Mouse (Mus musculus) layer of hippocampus, postnatal 10 days (tissue): ENCODE measurements around the gene Sh3kbp1. TPM values are rescaled to one million over a fixed set of nuclear protein-coding genes. Genes with fewer than 3 reads are reported as not detected.
"Not testable (repeated sequence)": the region's sequence is repeated elsewhere in the genome, so short reads cannot be mapped to it uniquely, and the experiment has no call there.

ENCODE experiments used
- DNase-seq, 2 experiments: peaks; one replicate each; pipeline ENCODE4 v3.0.0; 2021; ENCODE audit warnings: low spot score in 2 of 2
- long read RNA-seq: library from polyadenylated mRNA; stranded (forward); transcript quantifications from one replicate; pipeline ENCODE4 v2.0.0, GENCODE M21; 2023
- total RNA-seq, 2 experiments: library from RNA; stranded (reverse); gene quantifications; 2 replicates each; pipeline ENCODE4 v1.2.3; 2021

Gene Sh3kbp1
- 10 to 100 TPM; 57.8 to 67.0 TPM for total RNA-seq
- long read RNA-seq, full-length matches to known transcripts: 8 of 26 reads
- long read RNA-seq, partial matches to known transcripts: 6 of 26 reads
- long read RNA-seq, other reads (novel, unspliced or antisense): 12 of 26 reads

DNA sequence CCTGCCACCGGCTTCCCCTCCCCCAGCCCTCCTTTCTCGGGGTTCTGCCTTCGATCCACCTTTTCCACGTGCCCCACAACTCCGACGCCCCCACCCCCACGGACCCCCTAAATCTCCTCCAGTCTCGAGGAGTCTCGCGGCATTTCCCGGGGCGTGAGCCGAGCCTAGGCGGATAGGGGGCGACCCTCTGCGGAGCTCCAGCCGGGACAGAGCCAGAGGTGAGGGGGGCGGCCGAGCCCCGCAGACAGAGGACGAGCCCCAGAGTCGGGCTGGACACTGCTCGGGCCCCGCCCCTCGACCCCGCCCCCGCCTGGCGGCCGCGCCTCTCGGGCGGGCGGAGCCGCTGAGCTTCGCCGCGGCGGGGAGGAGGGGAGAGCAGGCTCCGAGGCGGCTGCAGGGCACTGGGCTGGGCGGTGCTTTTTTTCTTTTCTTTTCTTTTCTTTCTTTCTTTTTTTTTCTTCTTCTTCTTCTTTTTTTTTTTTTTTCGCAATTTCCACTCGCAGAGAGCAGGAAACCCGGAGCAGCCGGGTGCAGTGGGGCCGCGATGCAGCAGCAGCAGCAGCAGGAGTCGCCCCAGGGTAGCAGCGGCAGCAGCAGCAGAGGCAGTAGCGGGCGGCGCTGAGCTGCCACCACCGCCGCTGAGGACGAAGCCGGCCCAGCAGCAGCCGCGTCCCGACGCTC lies at the start of gene Sh3kbp1:
Gene Sh3kbp1 (plus strand): TSS at position 366 of the 681 bp plus-strand sequence.
- peak; percentile 50 to 69 for DNase-seq

DNA sequence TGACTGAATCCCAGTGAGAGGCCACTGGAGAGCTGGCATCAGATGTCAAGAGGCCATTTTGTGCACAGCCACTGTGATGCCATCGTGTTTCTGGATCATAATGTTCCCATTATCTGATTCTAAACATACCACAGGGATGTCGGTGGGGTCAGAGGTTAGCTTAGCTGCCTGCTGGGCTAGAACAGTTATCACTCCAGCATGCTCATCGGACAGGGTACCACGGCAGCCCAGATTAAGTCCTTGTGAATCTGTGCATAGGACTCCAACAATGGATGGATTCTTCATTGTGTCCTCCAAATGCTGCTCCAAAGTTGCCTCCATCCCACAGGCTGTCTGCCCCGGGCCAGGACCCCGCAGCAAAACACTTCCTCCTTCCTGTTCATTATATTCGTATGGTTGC lies 42.3 kb upstream of the Sh3kbp1 start:
- not testable (repeated sequence) for DNase-seq

DNA sequence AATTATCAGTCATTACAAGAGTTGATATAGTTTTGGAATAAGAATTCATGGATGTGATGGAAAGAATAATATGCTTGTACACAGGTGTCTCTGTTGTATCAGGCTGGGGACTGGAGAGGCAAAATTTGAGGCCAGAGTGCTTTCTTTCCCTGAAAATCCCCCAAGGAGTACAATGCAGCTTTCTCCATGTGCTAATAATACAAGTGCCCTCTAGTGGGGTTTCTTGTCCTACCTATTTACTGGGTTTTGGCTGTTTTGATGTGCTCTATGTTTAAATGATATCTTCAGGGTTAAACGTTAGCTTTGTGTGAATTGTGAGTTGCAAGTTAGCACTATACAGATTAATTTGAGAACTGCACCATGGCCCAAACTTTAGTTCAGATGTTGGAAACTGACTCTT lies 35.4 kb upstream of the Sh3kbp1 start:
- no peak for DNase-seq

DNA sequence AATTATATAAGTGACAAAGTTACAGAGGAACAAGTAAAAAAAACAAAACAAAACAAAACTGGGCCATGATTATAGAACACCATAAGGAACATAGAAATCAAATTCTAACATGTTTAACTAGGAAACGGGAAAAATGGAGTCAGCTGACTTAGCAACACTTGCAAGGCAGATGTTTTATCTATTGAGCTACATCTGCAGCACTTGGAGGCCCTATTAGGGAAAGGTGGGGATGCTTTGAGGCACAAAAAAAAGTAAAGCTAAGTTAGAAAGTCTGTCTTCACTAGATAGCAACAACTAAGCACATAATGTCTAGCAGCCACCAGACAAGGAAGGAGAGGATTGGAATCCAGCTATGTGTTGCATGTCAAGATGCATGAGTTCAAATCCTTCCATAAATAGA lies 29.6 kb upstream of the Sh3kbp1 start:
- DNase-seq: no peak

DNA sequence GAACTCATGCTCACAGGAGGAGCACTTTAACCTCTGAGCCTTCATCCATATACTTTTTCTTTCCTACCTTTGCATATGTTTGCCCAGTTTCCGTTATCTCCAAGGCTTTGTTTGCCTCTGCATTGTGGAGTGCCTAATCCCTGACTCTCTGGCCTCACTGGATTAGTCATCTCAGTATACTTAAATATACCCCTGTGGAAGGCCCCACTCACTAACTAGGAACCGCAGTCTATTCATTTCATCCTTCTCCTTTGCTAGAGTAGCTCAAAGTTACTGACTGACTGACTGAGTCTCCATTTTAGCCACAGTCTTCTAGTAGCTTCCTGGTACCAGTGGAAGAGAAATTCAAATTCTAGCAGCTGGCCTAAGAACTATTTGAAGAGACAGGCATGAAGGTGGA lies 22.2 kb upstream of the Sh3kbp1 start:
- DNase-seq: no peak

DNA sequence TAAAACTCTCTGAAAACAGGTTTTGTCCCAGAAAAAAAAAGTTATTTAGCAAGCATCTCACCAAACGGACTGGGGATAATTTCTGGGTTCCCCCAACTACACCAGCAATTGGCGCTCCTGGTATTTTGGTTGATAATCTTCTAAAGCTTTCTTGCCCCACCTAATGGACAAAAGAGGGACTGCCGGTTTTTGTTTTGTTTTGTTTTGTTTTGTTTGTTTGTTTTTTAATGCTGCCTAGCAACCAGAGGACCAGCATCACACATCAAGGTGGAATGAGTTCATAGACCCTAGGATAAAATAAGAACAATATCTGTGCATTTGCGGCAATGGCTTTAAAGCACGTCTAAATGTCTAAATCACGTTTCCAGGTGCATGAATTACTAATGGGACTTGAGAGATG lies 20.1 kb upstream of the Sh3kbp1 start:
- peak; percentile 11 to 24 for DNase-seq

DNA sequence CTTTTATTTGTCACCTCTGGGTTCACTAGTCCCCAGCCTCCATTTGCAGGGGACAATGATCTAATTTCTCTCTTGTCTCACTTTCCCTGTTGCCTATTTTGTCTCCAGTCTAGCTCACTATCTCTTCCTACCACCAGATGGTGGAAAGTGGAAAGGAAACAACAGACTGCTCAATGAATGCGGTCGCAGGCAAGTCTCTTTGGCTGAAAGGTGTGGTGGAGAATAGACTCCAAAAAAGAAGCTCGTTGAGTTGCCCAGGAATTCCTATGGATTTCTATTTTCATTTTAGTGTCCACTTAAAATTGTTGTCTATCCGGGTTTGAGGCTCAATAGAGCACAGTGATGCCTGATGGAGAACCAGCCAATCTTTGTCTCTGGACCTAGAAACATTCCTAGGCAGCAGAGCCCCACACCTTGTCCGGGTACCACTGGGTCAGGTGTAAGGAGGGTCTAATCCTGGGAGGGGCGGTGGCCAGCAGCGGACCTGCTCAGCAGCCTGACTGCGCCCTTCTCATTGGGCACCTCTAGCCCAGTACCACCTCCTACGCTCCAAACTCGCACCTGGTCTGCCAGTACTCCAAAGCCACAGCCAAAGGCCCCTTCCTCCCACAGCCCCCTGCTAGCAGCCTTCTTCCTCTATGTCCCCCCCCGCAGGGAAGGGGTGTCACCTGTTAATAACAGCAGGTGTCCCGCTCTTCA lies 715 bp upstream of the Sh3kbp1 start:
- DNase-seq: peak in 1 of 2 experiments; percentile 15

DNA sequence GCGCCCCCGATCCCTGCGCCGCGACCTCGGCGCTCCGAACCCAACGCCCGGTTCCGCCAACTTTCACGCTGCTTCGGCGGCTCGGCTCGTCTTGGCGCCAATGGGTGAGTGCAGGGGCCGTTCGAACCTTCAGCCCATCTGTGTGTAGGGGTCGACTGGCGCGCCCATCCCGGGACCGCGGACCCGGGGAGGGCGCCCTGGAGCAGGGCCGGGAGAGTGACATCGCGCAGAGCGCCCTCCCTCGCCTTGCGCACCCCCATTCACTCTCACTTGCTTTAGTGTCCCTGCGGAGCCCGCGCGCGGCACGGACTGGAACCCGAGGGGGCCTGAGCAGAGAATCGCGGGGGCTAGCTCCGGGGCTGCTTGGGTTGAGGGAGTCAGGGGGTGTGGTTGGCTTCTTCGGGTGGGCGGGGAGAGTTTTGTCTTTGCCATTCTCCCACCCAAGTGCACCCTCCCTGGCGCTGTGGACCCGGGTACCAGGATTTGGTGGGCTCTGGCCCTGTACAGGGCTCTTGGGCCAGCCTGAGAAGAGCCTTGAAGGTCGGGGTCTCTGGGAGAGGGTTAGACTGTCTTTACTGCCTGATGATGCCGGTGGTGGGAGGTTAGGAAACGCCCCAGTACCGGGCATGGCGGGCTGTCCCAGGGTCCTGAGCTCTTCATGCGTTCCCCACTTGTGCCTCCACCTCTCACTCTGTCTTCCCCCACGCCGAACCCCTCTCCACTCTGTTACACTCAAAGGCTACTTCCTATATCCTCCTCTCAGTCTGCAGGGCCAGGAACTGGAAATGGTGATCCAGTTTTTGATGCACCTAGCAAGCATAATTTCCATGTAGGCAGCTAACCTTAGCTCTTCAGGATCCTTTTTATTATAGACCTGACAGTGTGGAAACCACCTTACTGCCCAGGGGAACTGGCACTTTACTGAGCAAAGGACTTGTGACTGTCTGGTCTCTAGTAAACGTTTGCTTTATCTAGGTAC lies 805 bp downstream of the Sh3kbp1 start:
- peak; percentile 22 to 52 for DNase-seq

DNA sequence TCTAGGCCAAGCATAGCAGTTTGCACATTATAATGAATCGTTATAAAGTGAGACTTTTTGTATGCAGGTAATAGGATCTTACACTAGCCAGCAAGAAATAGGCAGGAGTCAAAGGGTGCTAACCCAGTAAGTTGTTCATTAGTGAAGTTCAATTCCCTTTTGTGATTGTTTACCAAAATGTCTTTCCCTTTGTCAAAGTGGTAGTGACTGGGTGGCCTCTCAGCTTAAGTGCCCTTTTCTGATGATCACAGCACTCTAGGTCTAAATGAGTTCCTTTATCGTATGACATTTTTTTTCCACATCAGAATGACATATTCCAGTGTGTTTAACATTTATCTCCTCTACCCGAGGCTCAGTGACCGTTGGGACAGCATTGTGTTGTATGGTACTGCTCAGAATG lies 1.6 kb downstream of the Sh3kbp1 start:
- no peak for DNase-seq

DNA sequence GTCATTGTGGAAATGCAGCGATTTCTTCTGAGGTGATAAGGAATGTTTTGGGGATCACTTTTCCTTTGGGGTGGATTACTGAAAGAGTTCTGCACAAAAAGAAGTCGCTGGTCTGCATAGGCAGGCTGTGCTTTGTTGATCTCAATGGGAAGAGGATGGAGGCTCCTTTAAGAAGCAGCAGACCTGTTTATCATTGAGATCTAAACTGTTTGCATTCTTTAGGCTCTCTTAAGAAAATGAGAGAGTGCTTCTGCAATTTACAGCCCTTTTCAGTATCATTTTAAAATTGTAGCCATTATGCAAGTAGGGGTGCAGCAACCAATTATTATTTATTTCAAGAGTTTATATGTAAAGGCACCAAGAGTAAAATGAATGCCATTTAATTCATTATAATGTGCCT lies 2.1 kb downstream of the Sh3kbp1 start:
- no peak for DNase-seq

DNA sequence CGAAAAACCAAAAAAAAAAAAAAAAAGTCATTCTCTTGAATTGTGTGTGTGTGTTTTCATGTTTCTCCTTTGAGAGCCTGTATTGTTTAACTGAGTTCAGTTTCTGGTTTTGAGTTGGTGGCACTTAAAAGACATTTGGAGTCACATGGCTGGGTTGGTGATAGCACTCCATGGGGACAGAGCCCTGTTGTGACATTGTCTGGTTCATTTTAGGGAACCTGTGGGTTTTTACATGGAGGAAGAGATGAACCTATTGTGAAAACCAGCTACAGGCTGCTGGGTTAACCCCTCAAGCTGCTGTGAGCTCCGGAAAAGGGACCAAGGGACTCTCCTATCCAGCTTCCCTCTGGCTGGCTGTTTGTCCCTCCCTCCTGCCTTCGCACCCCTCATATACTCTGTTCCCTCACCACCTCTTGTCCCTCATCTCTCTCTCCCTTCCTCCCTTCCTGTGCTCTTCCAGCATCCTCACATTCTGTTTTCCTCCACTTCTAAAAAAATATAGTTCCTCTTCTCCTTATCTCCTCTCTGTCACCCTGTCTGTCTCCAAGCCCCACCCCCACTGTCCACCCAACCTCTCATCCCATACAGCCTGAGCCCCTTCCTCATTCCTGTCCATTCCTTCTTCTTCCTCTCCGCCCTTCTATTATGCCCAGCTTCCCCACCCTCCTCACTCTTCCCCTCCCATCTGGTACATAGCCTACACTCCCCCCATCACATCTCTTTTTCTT lies 11.6 kb downstream of the Sh3kbp1 start:
- no peak for DNase-seq

DNA sequence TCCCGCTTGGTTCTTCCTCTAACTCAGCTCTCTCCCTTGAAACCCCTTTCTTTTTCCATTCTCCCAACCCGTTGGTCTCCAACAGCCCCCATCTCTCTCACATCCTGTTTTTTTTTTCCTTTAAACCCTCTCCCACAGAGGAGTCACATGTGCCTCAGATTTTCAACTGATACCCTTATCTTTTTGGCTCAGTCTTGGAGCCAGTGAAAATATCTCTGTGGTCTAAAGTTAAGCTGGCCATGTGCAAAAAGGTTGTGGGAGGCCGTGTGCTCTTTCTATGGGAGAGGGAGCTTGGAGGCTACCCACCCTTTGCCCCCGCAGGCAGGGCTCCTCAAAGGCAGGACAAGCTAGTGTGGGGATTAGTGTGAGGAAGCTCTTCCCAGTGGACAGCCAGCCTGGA lies 12.9 kb downstream of the Sh3kbp1 start:
- DNase-seq: no peak

DNA sequence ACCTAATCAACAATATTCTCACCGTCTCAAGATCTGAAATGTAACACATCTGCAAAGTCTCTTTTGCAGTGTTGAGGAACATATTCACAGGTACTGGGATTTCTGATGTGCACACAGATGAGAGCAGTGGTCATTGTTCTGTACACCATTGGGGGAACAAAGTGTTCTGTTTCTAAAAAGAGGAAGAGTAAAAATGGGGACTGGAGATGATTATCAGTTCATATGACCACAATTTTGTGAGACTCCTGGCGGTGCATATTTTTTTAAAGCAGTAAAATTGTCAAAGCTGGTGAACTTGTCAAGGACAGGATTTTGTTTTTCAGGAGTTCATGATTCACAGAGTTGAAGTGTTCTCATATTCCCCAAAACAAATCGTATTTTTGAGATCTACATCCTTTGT lies 18.2 kb downstream of the Sh3kbp1 start:
- DNase-seq: no peak

DNA sequence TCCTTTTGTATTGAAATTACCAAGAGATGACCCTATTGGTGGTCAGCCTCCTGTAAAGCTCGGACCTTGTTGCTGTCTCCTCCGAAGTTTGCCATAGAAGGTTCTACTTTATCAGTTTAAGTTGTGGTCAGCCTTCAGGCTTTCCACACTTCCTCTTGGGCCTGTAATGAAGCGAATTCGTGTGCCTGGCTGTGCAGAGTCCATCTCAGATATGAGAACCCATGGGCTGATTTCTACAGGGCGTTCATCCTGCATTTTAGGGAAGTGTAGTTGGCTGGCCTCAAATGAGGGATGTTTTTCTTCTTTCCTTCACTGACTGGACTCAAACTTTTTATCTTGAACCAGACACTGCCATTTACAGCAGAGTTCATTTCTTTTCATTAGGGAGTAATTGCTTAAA lies 20.5 kb downstream of the Sh3kbp1 start:
- no peak for DNase-seq

DNA sequence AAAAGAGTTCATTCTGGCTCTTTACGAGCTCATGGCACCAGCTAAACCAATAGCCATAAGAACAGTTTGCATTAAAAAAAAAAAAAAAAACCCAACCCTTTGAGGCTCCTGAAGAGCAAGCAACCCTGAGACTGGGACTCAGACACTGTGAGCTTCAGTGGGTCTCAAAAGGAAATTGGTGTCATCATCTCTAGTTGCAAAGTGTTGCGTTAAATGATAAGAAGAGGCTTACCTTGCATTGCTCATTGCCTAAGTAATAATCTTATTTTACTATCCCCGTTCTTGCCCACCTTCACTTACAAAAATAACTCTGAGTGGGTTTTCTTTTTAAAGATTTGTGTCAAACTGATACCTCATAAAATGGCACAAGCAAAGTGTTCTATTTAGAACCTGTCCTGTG lies 21.5 kb downstream of the Sh3kbp1 start:
- DNase-seq: no peak

DNA sequence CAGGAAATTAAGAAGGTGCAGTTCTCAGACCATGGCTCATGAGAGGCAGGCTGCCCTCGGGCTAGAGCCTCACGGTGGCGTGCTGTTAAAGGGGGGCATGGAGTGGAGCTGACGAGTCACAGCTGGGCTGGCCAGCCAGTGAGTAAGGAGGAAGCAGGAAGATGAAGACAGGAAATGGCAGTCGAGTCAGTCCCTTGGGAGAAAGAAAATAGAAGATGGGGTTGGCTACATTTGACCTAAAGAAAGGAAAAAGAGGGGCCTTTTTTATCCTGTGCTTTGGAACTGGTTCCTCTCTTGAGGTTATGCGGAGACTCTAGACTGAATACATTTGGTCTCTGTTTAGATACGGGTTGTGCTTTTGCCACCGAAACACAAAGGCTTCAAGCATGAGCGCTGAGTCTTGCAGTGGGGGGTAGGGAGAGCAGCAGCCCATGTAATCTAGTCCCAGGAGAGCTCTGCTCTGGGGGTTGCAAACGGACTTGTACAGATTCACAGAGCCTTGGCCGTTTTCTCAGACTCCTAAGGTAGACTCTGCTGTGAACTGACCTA lies 23.1 kb downstream of the Sh3kbp1 start:
- DNase-seq: no peak

DNA sequence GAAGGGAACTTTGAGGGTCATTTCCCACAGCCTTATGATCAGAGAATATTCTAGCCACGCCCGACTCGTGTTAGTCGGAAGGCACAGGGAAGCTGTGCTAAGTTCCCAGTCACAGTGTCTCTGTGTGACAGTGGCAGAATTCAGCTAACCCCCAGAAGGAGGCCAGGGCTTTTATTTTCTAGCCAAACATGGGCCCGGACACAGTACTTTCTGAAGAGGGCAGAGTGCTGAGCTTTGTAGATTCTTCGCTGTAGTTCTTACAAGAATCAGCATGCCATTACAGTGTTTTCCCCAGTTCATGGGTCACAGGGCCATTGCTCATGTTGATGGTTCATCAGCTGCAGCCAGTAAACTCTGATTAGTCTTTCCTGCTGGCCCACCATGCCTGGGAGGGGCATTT lies 23.7 kb downstream of the Sh3kbp1 start:
- DNase-seq: no peak

DNA sequence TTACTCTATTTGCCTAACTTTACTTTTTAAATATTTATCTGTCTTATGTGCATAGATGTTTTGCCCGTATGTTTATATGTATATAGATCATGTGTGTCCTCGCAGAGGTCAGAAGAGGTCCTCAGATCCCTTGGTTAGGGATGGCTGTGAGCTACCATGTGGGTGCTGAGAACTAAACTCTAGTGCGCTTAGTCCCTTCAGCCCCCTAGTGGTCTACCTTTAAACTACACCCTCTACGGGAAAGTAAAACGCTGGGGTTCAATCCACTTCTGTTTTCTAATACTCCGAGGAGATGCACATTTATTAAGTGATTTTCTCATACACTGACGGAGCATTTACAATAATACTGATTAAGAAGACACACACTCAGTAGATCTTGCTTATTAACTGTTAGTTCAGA lies 44.3 kb downstream of the Sh3kbp1 start:
- DNase-seq: no peak

DNA sequence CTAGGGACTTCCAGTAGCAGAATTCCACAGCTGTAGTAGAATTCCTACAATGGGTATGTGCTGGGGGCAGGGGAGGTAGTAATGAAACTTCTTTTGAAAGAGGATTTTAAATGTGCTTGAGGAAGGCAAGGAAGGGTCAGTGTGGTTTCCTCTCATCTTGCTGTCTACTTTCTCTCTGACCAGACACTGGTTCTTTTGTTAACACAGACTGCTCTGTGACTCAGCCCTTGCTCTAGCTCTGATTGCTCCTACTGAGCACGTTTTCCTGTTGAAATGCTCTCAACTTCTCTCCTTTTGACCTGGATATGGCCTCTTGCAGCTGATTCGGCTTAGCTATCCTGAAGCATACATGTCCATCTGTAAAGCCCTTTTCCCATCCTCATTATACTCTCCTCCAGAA lies 45.4 kb downstream of the Sh3kbp1 start:
- DNase-seq: no peak

DNA sequence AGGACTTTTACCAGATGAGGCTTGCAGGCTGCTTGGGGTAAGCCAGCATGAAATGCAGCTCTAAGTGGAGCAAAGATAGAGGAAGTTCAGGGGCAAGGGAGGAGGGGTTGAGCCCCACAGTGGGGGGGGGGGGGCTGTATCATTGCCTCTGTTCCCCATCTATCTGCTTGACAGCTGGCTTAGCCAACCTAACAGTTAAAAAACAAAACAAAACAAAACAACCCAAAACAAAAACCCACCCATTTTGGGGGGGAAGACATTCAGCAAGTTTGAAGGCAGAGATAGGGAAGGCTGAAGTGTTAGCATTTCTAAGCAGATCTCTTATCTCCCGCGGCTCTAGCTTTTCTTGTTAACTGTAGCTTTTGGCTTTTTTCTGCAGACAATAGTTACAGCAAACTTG lies 49.2 kb downstream of the Sh3kbp1 start:
- DNase-seq: no peak
